ENCODE assay signal across 11 mouse cellular contexts in the genomic region with DNA sequence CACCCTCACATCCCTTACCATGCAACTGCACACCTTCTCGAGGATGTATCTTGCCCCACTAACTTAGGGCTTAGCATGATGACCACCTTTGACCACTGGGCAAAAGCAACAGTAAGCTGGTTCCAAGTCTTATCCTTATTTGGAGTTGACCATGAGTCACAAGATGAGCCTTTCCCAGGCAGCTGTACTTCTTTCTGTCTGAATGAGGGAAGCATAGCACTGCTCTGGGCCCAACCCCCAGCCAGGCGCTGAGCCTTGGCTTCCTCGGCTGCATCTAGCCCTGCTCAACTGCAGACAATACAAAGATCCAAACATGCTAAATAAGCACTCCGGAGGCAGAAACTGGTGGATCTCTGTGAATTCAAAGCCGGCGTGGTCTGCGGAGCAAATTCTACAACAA.
DNase-seq lines count a peak whose midpoint lies in the region.
"Had no signal": no experiment of that assay in that cellular context is flagged by ENCODE, and none has a peak within 500 bp of the region (broad histone marks: within the 10 kb centered on the region; RNA-seq: fewer than 3 reads in every experiment).

No protein-coding gene starts in this region.

- peak; percentile 19 for DNase-seq in heart, adult 8-10 months (ENCODE audit: low spot score)
- no peak for DNase-seq in heart, postnatal 25 days (ENCODE audit: low spot score)
- DNase-seq in 416B (ENCODE audit: low read depth), result peak; percentile 30
- DNase-seq in adrenal gland, postnatal 25 days, result peak; percentile 31
- peak; percentile 57 for DNase-seq in kidney, postnatal 14 days
- DNase-seq in spleen, postnatal 36 days (ENCODE audit: low spot score in 2 of 2), result no peak
- no peak for DNase-seq in frontal cortex, adult 2 months (ENCODE audit: extremely low spot score in 1 of 2, low spot score in 1 of 2)
- DNase-seq in layer of hippocampus, postnatal 25 days (ENCODE audit: extremely low spot score in 1 of 2, low spot score in 1 of 2), result no peak
- DNase-seq: cerebellum, adult 9-11 months; layer of hippocampus, adult 9-11 months; retina, postnatal 1 day had no signal

- intact Hi-C loops in heart, postnatal 25 days (cut with DNase I), result no loop called here

Comparison
In these comparisons a context has a peak if more than half of its experiments do, and no peak if none do; other contexts are left out.
1. DNase-seq: peak in heart, adult 8-10 months (single experiment), 416B (single experiment), adrenal gland, postnatal 25 days (single experiment) and kidney, postnatal 14 days (single experiment); none in heart, postnatal 25 days (single experiment), spleen, postnatal 36 days (0 of 2), frontal cortex, adult 2 months (0 of 2) and layer of hippocampus, postnatal 25 days (0 of 2).